Mouse (Mus musculus): ENCODE results near the gene Rbbp5.

DNA sequence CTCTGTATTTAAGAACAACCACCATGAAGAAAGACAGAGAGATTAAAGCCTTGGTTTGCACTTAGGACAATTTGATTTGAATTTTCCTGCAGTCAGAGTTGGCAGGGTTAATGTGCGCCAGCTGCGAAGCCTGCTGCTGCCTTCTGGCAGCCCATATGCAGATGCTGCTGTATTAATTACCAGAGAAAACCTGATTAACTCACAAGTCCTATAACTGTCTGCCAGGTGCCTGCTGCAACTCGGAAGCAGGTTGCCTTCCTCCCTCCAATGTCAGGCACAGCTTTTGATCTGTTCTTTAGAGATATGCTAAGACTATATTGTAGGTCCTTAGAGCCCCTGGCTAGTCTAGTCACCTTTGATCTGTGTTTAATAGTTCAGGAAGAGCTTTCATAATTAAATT, 46.3 kb upstream of the Rbbp5 start:
- TF ChIP-seq POLR2A (IDR thresholded peaks at IDR 0.05; ENCODE audit: control insufficient read depth, low read depth, low read length) (no peak), CTCF (IDR thresholded peaks at IDR 0.05; ENCODE audit: control insufficient read depth, insufficient read depth, insufficient replicate concordance, low read depth, low read length) (no peak)
